Comparison of ENCODE assay signal across 8 mouse cellular contexts in genomic region chr8:44938643-44938979, GRCm38 (mm10). TPM values are rescaled to one million over a fixed set of nuclear protein-coding genes. Genes with fewer than 3 reads are reported as not detected.
DNase-seq lines count a peak whose midpoint lies in the region; ATAC-seq and TF ChIP-seq lines count a peak whose summit lies in the region.

No protein-coding gene starts in this region.

- H3K36me3 ChIP-seq in spleen, adult 2 months (ENCODE audit: control insufficient read depth, insufficient read depth, low read length): no peaks in the 10 kb centered on the region
- no peaks in the 10 kb centered on the region for H3K36me3 ChIP-seq in liver, embryonic 11.5 days (ENCODE audit: control insufficient read depth, insufficient read depth, low read length)

- no peak overlapping the region for H3K27ac ChIP-seq in cerebellum, adult 2 months (ENCODE audit: insufficient read depth, low read length)
- no peak overlapping the region for H3K27ac ChIP-seq in spleen, adult 2 months (ENCODE audit: insufficient read depth, low read length)
- H3K27ac ChIP-seq in liver, embryonic 11.5 days (ENCODE audit: low read depth, low read length): peak overlapping the region; percentile 52; the same call in 1 of the 2 replicates

- 1% methylated on average over 12 of the region's 12 CpGs for WGBS in cerebellum, adult 2 months
- 5% methylated on average over 12 of the region's 12 CpGs for WGBS in spleen, adult 2 months
- WGBS in liver, embryonic 11.5 days: 1% methylated on average over 12 of the region's 12 CpGs

- no peak for TF ChIP-seq POLR2A in cerebellum, adult 2 months (IDR thresholded peaks at IDR 0.05; ENCODE audit: borderline replicate concordance, insufficient read depth, low read length)
- no peak for TF ChIP-seq POLR2A in spleen, adult 2 months (IDR thresholded peaks at IDR 0.05; ENCODE audit: low read depth, low read length)

- DNase-seq in cerebellum, adult 2 months: no peak
- DNase-seq in cerebellum, adult 18-20 months: no peak
- no peak for DNase-seq in spleen, adult 2 months (ENCODE audit: low read depth in 1 of 2, low spot score in 2 of 2)
- no peak for DNase-seq in spleen, postnatal 10 days (ENCODE audit: low spot score in 2 of 2)
- no peak for DNase-seq in liver, embryonic 11.5 days (ENCODE audit: low spot score)
- no peak for DNase-seq in adrenal gland, postnatal 10 days
- no peak for DNase-seq in retina, embryonic 14.5 days (ENCODE audit: low spot score)

- no peaks in the 10 kb centered on the region for H3K27me3 ChIP-seq in cerebellum, adult 2 months (ENCODE audit: control insufficient read depth, insufficient read depth, low read length)
- H3K27me3 ChIP-seq in spleen, adult 2 months (ENCODE audit: control insufficient read depth, insufficient read depth, low read length): peaks cover 18% of the 10 kb centered on the region
- peaks cover 51% of the 10 kb centered on the region for H3K27me3 ChIP-seq in liver, embryonic 11.5 days (replicated peaks; ENCODE audit: control insufficient read depth, insufficient read depth, low read length)

- H3K4me1 ChIP-seq in cerebellum, adult 2 months (ENCODE audit: control insufficient read depth, insufficient read depth, low read length): peaks cover 14% of the 10 kb centered on the region
- H3K4me1 ChIP-seq in spleen, adult 2 months (ENCODE audit: control insufficient read depth, insufficient read depth, insufficient read length): no peaks in the 10 kb centered on the region
- no peaks in the 10 kb centered on the region for H3K4me1 ChIP-seq in liver, embryonic 11.5 days (replicated peaks; ENCODE audit: control insufficient read depth, insufficient read depth, low read length)

- ATAC-seq in liver, embryonic 11.5 days (replicated peaks; ENCODE audit: low FRiP score): no peak
- ATAC-seq in CD4-positive, CD25-positive, alpha-beta regulatory T cell, adult 4 months: no peak

- no peaks in the 10 kb centered on the region for H3K9me3 ChIP-seq in liver, embryonic 11.5 days (ENCODE audit: control insufficient read depth, low read length)

- H3K9ac ChIP-seq in liver, embryonic 11.5 days (ENCODE audit: low read depth, low read length): peak overlapping the region; percentile 66

- H3K4me3 ChIP-seq in cerebellum, adult 2 months (replicated peaks; ENCODE audit: insufficient read depth, low read depth, low read length): peak overlapping the region; percentile 95
- peak overlapping the region; percentile 16; the same call in 1 of the 2 replicates for H3K4me3 ChIP-seq in spleen, adult 2 months (ENCODE audit: extremely low read depth, insufficient read depth, insufficient read length)
- peak overlapping the region; percentile 62 for H3K4me3 ChIP-seq in liver, embryonic 11.5 days (ENCODE audit: low read depth, low read length)

- H3K4me2 ChIP-seq in liver, embryonic 11.5 days: peak overlapping the region; percentile 76

- no peak for TF ChIP-seq CTCF in cerebellum, adult 2 months (IDR thresholded peaks at IDR 0.05; ENCODE audit: borderline replicate concordance, insufficient read depth, low read depth, low read length)
- no peak for TF ChIP-seq CTCF in spleen, adult 2 months (IDR thresholded peaks at IDR 0.05; ENCODE audit: extremely low read depth, insufficient read depth, insufficient read length, insufficient replicate concordance)

RNA-seq across cellular contexts. Expression of gene Fat1, which starts 3.4 kb away (rescaled TPM):
- 106 and 120 TPM in 2 replicates for polyA plus RNA-seq in cerebellum, adult 2 months (2012; rRNA removed)
- 2.0 and 2.4 TPM in 2 replicates for polyA plus RNA-seq in spleen, adult 2 months (2012; rRNA removed)
- polyA plus RNA-seq in liver, embryonic 11.5 days (2014; fragmentation: Nextera tagmentation; extraction: Ambion mirVana): 7.7 and 7.8 TPM in 2 replicates
- 10 to 100 TPM; 49.8 to 60.2 TPM for total RNA-seq in adrenal gland, postnatal 10 days (2021)
- polyA plus RNA-seq in CD4-positive, CD25-positive, alpha-beta regulatory T cell, adult 4 months (2017; shearing (Covaris generic)): under 1 TPM in 1 of 2 experiments, not detected in 1; 0.03 TPM

Comparison
In these comparisons a context has a peak if more than half of its experiments do, and no peak if none do; other contexts are left out.
1. H3K4me3 ChIP-seq: peak in every context shown above with its lines; median percentile 95 in cerebellum, adult 2 months; 62 in liver, embryonic 11.5 days; 16 in spleen, adult 2 months.
2. RNA of gene Fat1, which starts 3.4 kb away (polyA plus RNA-seq): 106 to 120 TPM in cerebellum, adult 2 months; 7.7 to 7.8 TPM in liver, embryonic 11.5 days, 2.0 to 2.4 TPM in spleen, adult 2 months and 0.03 TPM in CD4-positive, CD25-positive, alpha-beta regulatory T cell, adult 4 months; every median in the first group is over 10 times any median in the second.